Mouse (Mus musculus): ENCODE measurements around the gene Atf1.
A peak's percentile ranks its signal among the peaks of the same experiment; 100 is the strongest.

The Atf1 gene

GRCm38 (mm10) chr15:100227663-100228534, at the start of gene Atf1:
Gene Atf1, plus strand, starts transcription at chr15:100227819.
- peak; percentile 98 for DNase-seq (ENCODE audit: low spot score)

GRCm38 (mm10) chr15:100178487-100178886, 49.1 kb upstream of the Atf1 start:
- DNase-seq (ENCODE audit: low spot score) = no peak

- no peak for DNase-seq (ENCODE audit: low spot score)
Measured at GRCm38 (mm10) chr15:100179685-100180084, 47.9 kb upstream of the Atf1 start.

GRCm38 (mm10) chr15:100180221-100180620, 47.4 kb upstream of the Atf1 start:
- no peak for DNase-seq (ENCODE audit: low spot score)

- no peak for DNase-seq (ENCODE audit: low spot score)
Measured at GRCm38 (mm10) chr15:100181841-100182240, 45.8 kb upstream of the Atf1 start.

- no peak for DNase-seq (ENCODE audit: low spot score)
Measured at GRCm38 (mm10) chr15:100182526-100183280, 44.9 kb upstream of the Atf1 start.

- no peak for DNase-seq (ENCODE audit: low spot score)
Measured at GRCm38 (mm10) chr15:100183510-100183909, 44.1 kb upstream of the Atf1 start.

- peak; percentile 65 for DNase-seq (ENCODE audit: low spot score)
Measured at GRCm38 (mm10) chr15:100184821-100185496, 42.7 kb upstream of the Atf1 start.

- no peak for DNase-seq (ENCODE audit: low spot score)
Measured at GRCm38 (mm10) chr15:100186234-100186633, 41.4 kb upstream of the Atf1 start.

GRCm38 (mm10) chr15:100186882-100187672, 40.5 kb upstream of the Atf1 start:
- DNase-seq (ENCODE audit: low spot score) = no peak

GRCm38 (mm10) chr15:100188542-100188941, 39.1 kb upstream of the Atf1 start:
- DNase-seq (ENCODE audit: low spot score) = no peak

- no peak for DNase-seq (ENCODE audit: low spot score)
Measured at GRCm38 (mm10) chr15:100188962-100189404, 38.6 kb upstream of the Atf1 start.

- DNase-seq (ENCODE audit: low spot score) = no peak
Measured at GRCm38 (mm10) chr15:100190083-100190482, 37.5 kb upstream of the Atf1 start.

GRCm38 (mm10) chr15:100198983-100199745, 28.5 kb upstream of the Atf1 start:
- no peak for DNase-seq (ENCODE audit: low spot score)

- DNase-seq (ENCODE audit: low spot score) = no peak
Measured at GRCm38 (mm10) chr15:100199790-100200189, 27.8 kb upstream of the Atf1 start.

- no peak for DNase-seq (ENCODE audit: low spot score)
Measured at GRCm38 (mm10) chr15:100201806-100202205, 25.8 kb upstream of the Atf1 start.

GRCm38 (mm10) chr15:100202431-100203015, 25.1 kb upstream of the Atf1 start:
- no peak for DNase-seq (ENCODE audit: low spot score)

GRCm38 (mm10) chr15:100204574-100204973, 23.0 kb upstream of the Atf1 start:
- DNase-seq (ENCODE audit: low spot score) = no peak

- DNase-seq (ENCODE audit: low spot score) = no peak
Measured at GRCm38 (mm10) chr15:100210013-100210412, 17.6 kb upstream of the Atf1 start.

GRCm38 (mm10) chr15:100213339-100213738, 14.3 kb upstream of the Atf1 start:
- no peak for DNase-seq (ENCODE audit: low spot score)
